Mouse (Mus musculus) cortical plate, adult 2 months (tissue): ENCODE measurements around the gene Trappc2l.

Source experiments
- CTCF ChIP-seq: fragments of 200-500 bp; IDR thresholded peaks from 2 replicates; pipeline ENCODE4 v1.5.1; 2011; ENCODE audit warnings: mild to moderate bottlenecking, control low read depth, low read length; ENCODE audit not compliant: insufficient read depth; ENCODE audit errors: extremely low read depth
- POLR2A ChIP-seq: fragments of 200-500 bp; IDR thresholded peaks from 2 replicates; pipeline ENCODE4 v1.6.1; 2011; ENCODE audit warnings: mild to moderate bottlenecking, low read length, control low read depth; ENCODE audit not compliant: insufficient read depth; ENCODE audit errors: extremely low read depth

- TF ChIP-seq CTCF (no peak), POLR2A (no peak)
These were observed 6.1 kb upstream of the Trappc2l start for GRCm38 (mm10) chr8:122605367-122605766.
